Mouse (Mus musculus): ENCODE measurements at regions not wholly inside any gene's neighbourhood (a gene's known extent, or its start where the extent isn't known, plus 50 kb on each side); places are given as distances from the start of the nearest gene placed in this dataset.

GRCm38 (mm10) chr2:74463407-74463806 lies 115.8 kb downstream of the Lnpk start:
- DNase-seq, result no peak
- intact Hi-C loops (cut with DNase I), result no loop called here

- intact Hi-C loops (cut with DNase I), result no loop called here
- no peak for DNase-seq
Observed at GRCm38 (mm10) chr2:74461211-74461844, 117.9 kb downstream of the Lnpk start.

DNA sequence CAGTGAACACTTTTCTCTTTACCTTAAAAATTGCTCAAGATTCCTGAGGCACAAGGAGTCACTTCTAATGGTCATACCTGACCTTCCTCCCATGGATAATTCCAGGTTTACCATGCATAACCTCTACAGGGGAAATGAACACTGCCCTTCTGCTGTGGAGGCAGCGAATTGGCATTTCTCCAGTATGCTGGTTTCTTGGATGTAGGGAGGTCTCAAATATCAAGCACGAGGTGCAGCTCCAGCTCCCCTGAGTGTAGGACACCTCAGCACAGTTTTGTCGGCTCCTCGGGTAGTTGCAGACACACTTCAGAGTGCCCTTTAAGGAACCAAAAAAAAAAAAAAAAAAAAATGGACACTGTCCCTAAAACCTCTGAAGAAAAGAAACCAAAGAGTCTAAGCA lies 124.8 kb downstream of the Lnpk start:
- intact Hi-C loops (cut with DNase I), result no loop called here
- no peak for DNase-seq

DNA sequence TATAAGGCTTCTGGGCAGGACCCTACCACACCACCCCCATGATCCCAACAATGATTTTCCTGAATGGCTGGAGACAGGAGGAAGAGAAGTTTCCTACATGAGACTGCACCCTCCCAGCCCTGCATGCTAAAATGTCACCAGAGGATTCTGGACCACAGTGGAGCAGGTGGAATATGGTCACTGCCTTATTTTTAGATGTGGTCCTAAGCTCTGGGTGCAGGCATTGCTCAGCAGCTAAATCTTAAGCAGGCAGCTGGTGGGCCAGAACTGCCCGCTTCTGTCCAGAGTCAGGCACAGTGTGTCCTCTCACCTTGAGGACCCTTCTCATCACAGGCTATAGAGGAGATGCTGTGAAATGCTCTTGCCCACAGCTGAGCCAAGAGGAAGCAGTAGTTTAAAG lies 126.6 kb downstream of the Lnpk start:
- intact Hi-C loops (cut with DNase I), result no loop called here
- no peak for DNase-seq

DNA sequence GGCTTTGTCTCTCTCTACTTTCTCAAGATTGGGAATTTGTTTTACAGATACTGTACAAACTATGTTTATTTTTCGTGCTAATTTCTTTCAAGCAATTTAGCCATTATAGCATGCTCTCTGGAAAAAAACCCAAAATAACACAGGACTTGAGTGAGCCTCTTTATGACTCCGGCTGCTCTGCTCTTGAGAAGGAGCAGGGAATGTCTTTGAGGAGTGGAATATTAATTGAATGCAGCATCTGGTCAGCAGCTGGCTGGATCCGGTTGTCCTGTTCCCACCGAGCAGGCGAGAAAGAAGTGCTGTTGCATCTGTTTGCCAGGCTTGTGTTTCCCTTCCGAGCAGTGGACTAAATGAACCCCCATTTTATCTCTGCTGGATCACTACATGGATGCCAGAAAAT lies 127.7 kb downstream of the Lnpk start:
- intact Hi-C loops (cut with DNase I), result no loop called here
- DNase-seq, result peak; percentile 20 to 34

DNA sequence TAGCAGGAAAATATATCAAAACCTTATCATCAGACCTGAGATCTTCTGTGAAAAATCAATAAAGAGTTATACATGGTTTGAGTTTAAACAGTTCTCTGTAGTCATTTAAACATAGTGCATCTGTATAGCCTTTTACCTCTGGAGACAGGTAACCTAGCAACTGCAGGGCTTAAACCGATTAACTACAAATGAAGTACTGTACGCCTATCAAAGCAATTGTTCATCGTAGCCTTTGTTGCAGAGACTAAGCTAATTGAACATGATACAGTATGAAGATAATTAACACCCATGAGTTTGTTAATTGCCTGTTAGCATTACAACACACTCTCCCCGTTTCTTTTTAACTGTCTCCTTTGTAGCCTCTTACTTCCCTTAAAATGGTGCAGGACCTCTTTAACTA lies 128.2 kb downstream of the Lnpk start:
- intact Hi-C loops (cut with DNase I), result no loop called here
- DNase-seq, result no peak

DNA sequence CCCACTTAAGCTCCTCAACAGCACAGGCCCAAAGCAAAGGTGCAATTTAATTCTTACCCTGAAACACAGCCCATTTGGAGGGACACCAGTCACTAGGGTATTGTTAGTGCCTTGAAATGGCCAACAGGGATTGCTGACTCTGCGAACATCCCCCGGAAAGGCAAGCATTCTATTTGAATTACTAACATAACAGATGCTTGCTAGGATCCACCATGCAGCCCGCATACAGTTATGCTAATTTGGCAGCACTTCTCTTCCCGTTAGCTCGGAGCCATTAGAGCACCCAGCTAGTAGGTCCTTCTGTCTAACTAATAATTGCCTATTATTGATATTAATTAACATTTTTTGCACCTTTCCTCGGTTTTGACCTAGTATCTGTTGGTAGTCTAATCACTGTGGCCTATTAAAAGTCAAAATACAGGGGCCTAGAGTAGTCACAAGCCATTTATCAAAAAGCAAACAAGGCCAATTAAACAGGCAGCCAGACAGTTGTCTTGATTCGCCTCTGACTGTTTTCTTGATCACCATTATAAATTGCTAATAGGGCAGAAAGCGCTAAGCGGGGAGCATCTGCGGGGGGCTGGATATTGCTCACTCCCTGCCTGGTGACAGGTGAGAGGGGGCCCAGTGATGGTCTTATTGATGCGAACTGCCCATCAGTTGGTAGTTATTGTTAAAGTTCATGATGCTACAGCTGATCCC lies 129.0 kb downstream of the Lnpk start:
- DNase-seq, result no peak
- intact Hi-C loops (cut with DNase I), result no loop called here

GRCm38 (mm10) chr2:74435184-74435911 lies 143.9 kb downstream of the Lnpk start:
- no peak for DNase-seq
- intact Hi-C loops (cut with DNase I), result no loop called here

- intact Hi-C loops (cut with DNase I), result no loop called here
- no peak for DNase-seq
Observed at GRCm38 (mm10) chr2:74426746-74427145, 152.5 kb downstream of the Lnpk start.

- intact Hi-C loops (cut with DNase I), result no loop called here
Observed at GRCm38 (mm10) chr2:74424726-74425125, 154.5 kb downstream of the Lnpk start.

GRCm38 (mm10) chr2:74416097-74416496 lies 163.1 kb downstream of the Lnpk start:
- no peak for DNase-seq
- intact Hi-C loops (cut with DNase I), result no loop called here

More at GRCm38 (mm10) chr2:74424726-74425125, 154.5 kb downstream of the Lnpk start:
- DNase-seq, result no peak

DNA sequence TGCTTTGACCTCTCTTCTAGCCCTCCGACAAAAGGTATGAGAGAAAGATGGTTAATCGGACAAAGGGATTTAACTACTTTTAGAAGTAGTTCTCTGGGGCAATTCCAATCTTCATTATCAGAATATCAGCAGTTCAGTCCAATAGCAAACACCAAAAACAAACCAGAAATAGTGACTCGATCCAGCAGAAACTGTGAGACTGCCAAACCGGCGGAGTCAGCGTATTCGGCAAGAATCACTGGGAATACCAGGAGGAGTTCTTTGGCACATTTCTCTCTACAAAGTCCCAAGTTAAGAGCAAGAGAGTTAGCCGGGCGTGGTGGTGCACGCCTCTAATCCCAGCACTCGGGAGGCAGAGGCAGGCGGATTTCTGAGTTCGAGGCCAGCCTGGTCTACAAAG lies 164.5 kb downstream of the Lnpk start:
- no peak for DNase-seq
- intact Hi-C loops (cut with DNase I), result no loop called here

DNA sequence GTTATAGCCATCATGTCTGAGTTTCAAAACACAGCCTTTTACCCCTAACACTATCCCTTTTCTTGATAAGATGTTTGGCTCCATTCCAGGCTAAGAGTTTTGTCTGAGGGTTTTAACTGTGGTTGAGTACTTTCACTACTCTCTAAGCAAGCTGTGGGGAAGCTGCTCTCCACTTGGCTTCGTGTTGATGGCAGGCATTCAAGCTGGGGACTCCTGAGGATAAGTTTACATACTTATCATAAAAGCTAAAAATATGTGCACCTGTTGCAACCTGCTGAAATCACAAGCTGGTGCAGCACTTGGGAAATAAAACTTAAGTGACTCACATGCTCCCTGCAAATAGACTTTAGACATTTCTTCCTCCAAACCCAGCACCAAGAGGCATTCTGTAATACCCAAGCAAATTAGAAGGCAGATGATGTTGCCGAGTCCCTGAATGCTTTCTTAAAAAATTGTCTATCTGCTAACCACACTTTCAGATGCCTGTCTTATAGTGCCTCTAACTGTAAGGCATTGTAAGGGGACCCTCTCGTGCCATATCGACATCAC lies 169.3 kb downstream of the Lnpk start:
- intact Hi-C loops (cut with DNase I), result no loop called here
- DNase-seq, result peak; percentile 30 to 63

GRCm38 (mm10) chr2:74404493-74404892 lies 174.7 kb downstream of the Lnpk start:
- DNase-seq, result no peak
- intact Hi-C loops (cut with DNase I), result no loop called here

- intact Hi-C loops (cut with DNase I), result no loop called here
- no peak for DNase-seq
Observed at GRCm38 (mm10) chr2:74391064-74391463, 188.2 kb downstream of the Lnpk start.

DNA sequence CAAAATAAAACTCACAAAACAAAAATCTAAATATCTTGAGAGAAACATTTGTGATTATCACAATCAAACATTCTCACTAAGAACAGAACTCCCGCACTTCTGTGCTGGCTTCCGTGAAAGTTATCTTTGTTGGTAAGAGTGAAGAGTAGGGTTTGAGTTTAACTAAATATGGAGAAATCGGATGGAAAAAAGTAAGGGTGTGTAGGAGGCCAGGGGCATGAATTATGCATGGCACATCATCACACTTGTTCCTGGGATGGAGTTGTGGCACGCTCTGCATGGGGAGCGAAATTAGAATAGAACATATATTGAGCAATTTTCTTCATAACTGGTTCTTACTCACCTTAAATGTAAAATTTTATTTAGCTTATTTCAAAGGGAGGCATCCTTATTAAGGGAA lies 191.2 kb downstream of the Lnpk start:
- intact Hi-C loops (cut with DNase I), result no loop called here

DNA sequence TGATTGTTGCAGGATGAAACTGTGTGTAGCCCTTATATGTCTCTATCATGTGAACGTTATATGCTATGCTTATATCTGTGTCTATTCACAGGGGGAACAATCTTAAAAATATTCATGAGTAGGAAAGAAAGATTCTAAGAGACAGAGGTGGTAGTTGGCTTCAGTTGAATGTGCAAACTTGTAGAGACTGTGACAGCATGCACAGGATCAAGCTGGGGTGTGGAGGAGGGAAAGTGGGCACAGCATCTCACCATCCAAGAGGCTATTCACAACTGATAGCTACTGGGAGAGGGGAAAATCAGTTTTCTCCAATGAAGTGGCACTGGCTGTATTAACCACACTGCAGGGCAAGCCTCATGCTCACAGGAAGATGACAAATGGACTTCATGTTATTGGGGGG lies 194.3 kb downstream of the Lnpk start:
- DNase-seq, result no peak
- intact Hi-C loops (cut with DNase I), result no loop called here

More for the DNA sequence above, 191.2 kb downstream of the Lnpk start:
- DNase-seq, result no peak

DNA sequence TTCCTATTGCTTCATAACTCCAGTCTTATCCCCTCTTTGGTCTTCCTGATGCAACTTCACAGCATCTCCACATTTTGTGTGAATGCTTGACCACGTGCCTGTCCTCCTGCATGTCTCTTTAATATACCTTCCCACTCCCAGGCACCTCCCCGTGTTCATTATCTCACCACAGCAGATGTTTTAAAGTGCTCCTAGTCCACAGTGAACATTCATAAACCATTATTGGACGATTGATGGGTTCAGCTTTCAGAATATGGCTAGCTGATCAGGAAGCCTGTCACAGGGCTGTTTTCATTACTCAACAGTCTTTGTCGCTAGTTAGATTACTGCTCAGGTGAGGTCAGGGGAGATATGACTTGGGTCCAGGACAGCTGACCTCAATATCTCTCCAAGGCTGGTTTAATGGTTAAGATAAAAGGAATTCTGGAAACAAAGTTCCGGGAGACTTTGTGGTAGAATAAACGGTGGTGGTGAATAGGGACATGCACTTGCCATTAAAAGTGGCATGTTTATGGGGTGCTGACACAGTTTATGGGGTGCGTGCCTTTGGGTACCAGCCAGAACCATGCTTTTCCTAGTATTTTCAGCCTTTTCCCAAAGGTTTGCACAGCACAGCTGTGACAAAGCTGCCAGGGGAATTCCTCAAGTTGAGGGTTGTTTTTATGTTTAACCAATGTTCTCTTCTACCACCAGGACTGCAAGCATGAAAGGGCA lies 198.5 kb downstream of the Lnpk start:
- DNase-seq, result no peak
- intact Hi-C loops (cut with DNase I), result no loop called here

GRCm38 (mm10) chr2:74378709-74379108 lies 200.5 kb downstream of the Lnpk start:
- DNase-seq, result no peak
- intact Hi-C loops (cut with DNase I), result no loop called here

- no peak for DNase-seq
- intact Hi-C loops (cut with DNase I), result no loop called here
Observed at GRCm38 (mm10) chr2:74373938-74374337, 205.3 kb downstream of the Lnpk start.

- no peak for DNase-seq
- intact Hi-C loops (cut with DNase I), result no loop called here
Observed at GRCm38 (mm10) chr2:74373056-74373455, 206.2 kb downstream of the Lnpk start.
